Mouse (Mus musculus) adrenal gland, adult 8-10 months (tissue): ENCODE measurements around the gene B3galt1. TPM values are rescaled to one million over a fixed set of nuclear protein-coding genes. Genes with fewer than 3 reads are reported as not detected.

Experiments
- DNase-seq: peaks from one replicate; pipeline ENCODE4 v3.0.0; 2022
- total RNA-seq, 4 experiments: library from RNA; stranded (reverse); gene quantifications; 2 replicates each; pipeline ENCODE4 v1.2.4; 2022

B3galt1 gene
- total RNA-seq = 1 to 10 TPM; 4.7 to 7.6 (median 5.6) TPM

GRCm38 (mm10) chr2:67565480-67566331 is at the start of gene B3galt1:
Gene B3galt1 (plus strand): TSS chr2:67565871.
- DNase-seq = peak; percentile 50

GRCm38 (mm10) chr2:67516405-67516804 is 49.3 kb upstream of the B3galt1 start:
- DNase-seq = no peak

GRCm38 (mm10) chr2:67535347-67535746 is 30.3 kb upstream of the B3galt1 start:
- DNase-seq = no peak

GRCm38 (mm10) chr2:67539426-67539825 is 26.2 kb upstream of the B3galt1 start:
- DNase-seq = no peak

- DNase-seq = no peak
Observed at GRCm38 (mm10) chr2:67541957-67542696, 23.5 kb upstream of the B3galt1 start.

- DNase-seq = no peak
Observed at GRCm38 (mm10) chr2:67544426-67544825, 21.2 kb upstream of the B3galt1 start.

- DNase-seq = no peak
Observed at GRCm38 (mm10) chr2:67564851-67565479, 706 bp upstream of the B3galt1 start.

DNA sequence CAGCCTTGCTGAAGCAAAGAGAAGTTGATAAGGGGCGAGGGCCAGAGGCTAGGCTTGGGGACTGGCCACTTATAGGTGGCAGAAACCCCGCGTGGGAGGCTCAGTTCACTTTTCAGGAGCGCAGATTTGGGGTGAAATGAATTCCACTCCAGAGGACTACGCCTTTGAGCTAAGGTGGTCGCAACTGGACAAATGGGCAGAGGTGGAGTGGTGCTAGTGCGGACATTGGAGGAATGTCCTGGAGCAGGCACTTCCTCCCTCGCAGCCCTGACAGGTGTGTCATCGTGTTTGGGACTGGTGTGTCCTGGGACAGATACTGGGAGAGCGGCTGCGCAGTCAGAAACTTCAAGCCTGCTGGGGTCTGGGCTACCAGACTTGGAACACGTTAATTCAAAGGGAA is 895 bp downstream of the B3galt1 start:
- DNase-seq = no peak

DNA sequence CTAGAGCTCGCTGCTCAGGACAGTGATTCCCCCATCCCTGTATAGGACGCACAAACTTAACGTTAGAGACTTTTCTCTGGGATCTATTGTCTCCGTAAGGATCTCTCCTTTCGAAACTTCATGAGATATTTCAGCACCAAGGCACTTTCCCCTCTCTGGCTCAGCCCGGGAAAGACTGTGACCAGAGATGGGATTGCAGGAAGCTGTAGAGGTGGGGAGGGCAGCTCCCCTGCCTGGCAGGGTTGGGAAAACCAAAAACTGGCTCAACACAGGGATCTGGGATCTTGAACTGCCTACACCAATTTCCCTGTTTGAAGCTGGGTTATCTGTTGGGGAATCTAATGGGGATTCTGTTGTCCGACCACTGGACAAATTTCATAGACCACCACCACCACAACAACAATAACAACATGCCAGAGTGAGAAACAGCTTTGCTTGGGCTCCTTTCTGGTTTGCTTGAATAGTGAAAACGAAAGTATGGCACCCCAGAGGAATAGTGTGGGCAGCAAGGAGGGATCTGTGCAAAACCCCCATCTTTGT is 1.5 kb downstream of the B3galt1 start:
- no peak for DNase-seq

GRCm38 (mm10) chr2:67576634-67577033 is 11.0 kb downstream of the B3galt1 start:
- DNase-seq = no peak

GRCm38 (mm10) chr2:67583091-67583490 is 17.4 kb downstream of the B3galt1 start:
- no peak for DNase-seq

GRCm38 (mm10) chr2:67590408-67590807 is 24.7 kb downstream of the B3galt1 start:
- no peak for DNase-seq

DNA sequence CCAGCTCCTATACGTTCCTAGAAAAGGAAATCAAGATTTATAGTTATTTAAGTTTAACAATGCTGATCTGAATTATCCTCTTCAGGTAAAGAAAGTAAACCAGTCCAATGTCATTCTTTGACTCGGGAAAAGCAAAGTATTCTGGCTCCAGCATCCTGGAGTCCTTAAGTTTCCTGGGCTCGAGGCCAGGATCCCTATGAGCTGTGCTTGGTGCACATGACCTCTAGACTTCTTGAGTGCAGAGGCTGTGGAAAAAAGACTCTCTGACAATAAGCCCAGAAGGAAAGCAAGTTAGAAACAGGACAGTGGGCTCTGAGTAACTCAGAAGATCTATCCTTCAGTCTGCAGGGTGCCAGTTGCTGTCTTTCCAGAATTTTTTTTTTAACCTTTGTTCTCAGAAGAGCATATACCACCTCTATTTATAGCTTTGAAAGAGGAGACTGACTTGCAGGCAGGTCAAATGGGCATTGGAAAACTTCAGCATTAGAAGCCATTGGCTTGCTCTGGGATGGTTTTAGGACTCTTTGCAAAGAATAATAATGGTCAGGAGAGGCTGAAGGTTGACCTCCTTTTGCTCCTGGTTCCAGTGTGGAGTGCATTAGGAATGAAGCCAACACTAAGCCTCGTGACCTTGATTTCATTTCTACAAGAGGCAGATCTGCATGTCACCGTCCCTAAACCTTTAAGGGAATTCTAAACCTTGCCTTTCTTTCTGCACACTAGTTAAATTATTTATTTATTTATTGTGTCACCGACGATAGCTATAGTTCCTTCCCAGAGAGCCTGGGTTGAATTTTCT is 26.4 kb downstream of the B3galt1 start:
- DNase-seq = no peak

GRCm38 (mm10) chr2:67622902-67623301 is 57.2 kb downstream of the B3galt1 start:
- no peak for DNase-seq

GRCm38 (mm10) chr2:67627667-67628066 is 62.0 kb downstream of the B3galt1 start:
- no peak for DNase-seq

DNA sequence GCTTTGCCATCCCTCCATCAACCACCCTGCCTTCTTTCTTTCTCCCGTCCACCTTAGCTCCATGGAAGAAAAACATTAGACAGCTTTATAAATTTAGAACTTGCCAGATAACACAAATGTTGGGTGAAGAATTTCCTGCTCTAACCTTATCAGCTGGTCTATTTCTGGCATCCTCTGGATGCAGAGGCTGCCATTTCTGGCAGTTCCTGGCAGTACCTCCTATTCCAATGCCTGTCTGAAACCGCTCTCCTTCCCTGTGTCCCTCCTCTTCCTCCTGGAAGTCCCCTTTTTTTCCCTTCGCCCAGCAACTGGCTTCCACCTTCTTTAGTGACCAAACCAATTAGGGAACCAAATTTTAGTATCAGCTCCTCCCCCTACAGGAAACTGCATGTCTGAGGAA is 62.6 kb downstream of the B3galt1 start:
- no peak for DNase-seq

DNA sequence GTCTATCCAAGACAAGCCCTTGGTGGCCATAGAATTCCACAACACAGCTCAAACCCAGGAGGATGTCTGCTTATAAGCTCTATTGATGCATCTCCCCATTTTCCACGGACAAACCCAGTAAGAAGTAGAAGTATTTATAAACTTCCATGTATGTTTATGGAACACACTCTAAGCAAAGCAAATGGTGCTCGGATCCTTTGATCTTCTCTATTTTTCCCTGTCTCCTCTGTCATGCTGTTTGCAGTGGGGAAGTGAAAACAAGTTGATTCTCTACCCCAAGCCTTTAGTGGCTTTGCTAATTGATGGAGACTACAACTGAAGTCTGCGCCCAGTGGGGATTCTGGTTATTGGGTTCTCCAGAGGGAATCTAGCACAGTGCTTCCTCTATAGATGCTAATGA is 89.2 kb downstream of the B3galt1 start:
- no peak for DNase-seq

DNA sequence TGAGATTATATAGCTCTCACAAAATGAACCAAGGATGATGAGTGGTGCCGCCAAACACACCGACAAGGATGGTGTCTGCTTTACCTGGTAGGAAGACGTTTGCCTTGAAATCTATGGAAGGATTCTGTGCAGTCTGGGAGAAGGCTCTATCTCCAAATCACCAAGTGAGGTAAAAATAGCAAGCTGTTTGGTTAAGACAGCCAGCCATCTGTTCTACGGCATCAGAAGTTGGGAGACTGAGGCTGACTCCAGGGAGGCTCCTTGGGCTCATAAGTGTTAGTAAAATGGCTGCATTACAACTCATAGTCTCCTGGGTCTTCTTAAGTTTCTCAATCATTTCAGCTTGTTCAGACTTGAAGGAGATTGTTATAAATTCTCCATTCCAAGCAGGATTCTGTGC is 91.7 kb downstream of the B3galt1 start:
- DNase-seq = no peak

- DNase-seq = no peak
Observed at GRCm38 (mm10) chr2:67658091-67658490, 92.4 kb downstream of the B3galt1 start.

DNA sequence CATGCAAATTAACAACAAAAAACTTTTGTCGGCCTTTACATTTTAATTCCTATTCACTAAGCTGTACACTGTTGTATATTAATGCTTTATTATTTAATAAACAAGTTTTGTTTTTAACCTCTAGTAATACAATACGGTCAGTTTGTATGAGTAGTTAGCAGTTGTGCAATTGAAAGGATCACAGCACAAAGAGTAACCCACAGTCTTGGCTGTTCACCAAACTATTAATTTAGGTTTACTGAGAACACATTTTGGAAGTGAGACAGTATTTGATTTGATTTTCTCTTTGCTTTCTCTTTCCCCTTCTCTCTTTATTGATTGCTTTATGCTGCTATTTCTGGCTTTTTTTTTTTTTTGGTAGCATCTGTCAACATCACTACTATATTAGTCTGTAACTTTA is 106.0 kb downstream of the B3galt1 start:
- no peak for DNase-seq

DNA sequence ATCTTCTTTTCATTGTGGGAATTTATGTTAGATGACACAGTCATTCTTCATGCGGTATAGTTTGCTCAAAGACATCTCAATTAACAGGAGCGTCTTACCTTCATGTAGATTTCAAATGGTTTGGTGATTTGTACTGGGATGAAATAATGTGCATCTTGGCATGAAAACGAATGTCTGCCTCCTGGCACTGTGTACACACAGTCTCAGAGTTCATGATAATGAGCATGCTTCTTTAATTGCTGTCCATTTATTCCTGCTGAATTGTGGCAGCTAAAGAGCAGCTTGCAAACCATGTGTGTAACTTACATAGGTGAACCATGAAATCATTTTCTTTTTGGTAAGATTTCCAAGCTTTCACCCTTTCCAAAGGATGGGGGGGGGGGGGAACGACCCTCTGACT is 112.0 kb downstream of the B3galt1 start:
- DNase-seq = no peak

GRCm38 (mm10) chr2:67724249-67724648 is 158.6 kb downstream of the B3galt1 start:
- no peak for DNase-seq
